Mouse (Mus musculus): ENCODE results near the gene Slc38a1.
A peak's percentile ranks its signal among the peaks of the same experiment; 100 is the strongest.
"Not testable (repeated sequence)": the region's sequence is repeated elsewhere in the genome, so short reads cannot be mapped to it uniquely, and the experiment has no call there.

Gene Slc38a1

GRCm38 (mm10) chr15:96658275-96658602, 15.5 kb upstream of the Slc38a1 start:
- DNase-seq (ENCODE audit: low spot score in 2 of 2): no peak

GRCm38 (mm10) chr15:96657576-96658274, 15.0 kb upstream of the Slc38a1 start:
- no peak for DNase-seq (ENCODE audit: low spot score in 2 of 2)

- no peak for DNase-seq (ENCODE audit: low spot score in 2 of 2)
Measured at GRCm38 (mm10) chr15:96655514-96655913, 12.8 kb upstream of the Slc38a1 start.

- DNase-seq (ENCODE audit: low spot score in 2 of 2): no peak
Measured at GRCm38 (mm10) chr15:96654714-96655113, 12.0 kb upstream of the Slc38a1 start.

GRCm38 (mm10) chr15:96653011-96653410, 10.3 kb upstream of the Slc38a1 start:
- no peak for DNase-seq (ENCODE audit: low spot score in 2 of 2)

GRCm38 (mm10) chr15:96652531-96652930, 9.8 kb upstream of the Slc38a1 start:
- peak in 1 of 2 experiments; percentile 35 for DNase-seq (ENCODE audit: low spot score in 2 of 2)

- DNase-seq (ENCODE audit: low spot score in 2 of 2): no peak
Measured at GRCm38 (mm10) chr15:96647376-96647775, 4.7 kb upstream of the Slc38a1 start.

- peak in 1 of 2 experiments; percentile 36 for DNase-seq (ENCODE audit: low spot score in 2 of 2)
Measured at GRCm38 (mm10) chr15:96641821-96642435, 785 bp downstream of the Slc38a1 start.

GRCm38 (mm10) chr15:96641111-96641820, 1.4 kb downstream of the Slc38a1 start:
- DNase-seq (ENCODE audit: low spot score in 2 of 2): peak; percentile 28 to 71

- no peak for DNase-seq (ENCODE audit: low spot score in 2 of 2)
Measured at GRCm38 (mm10) chr15:96640291-96640985, 2.3 kb downstream of the Slc38a1 start.

GRCm38 (mm10) chr15:96639630-96640029, 3.1 kb downstream of the Slc38a1 start:
- DNase-seq (ENCODE audit: low spot score in 2 of 2): no peak

GRCm38 (mm10) chr15:96638656-96639055, 4.1 kb downstream of the Slc38a1 start:
- DNase-seq (ENCODE audit: low spot score in 2 of 2): no peak

- DNase-seq (ENCODE audit: low spot score in 2 of 2): no peak
Measured at GRCm38 (mm10) chr15:96638173-96638572, 4.5 kb downstream of the Slc38a1 start.

- DNase-seq (ENCODE audit: low spot score in 2 of 2): peak in 1 of 2 experiments; percentile 17
Measured at GRCm38 (mm10) chr15:96634670-96635405, 7.9 kb downstream of the Slc38a1 start.

GRCm38 (mm10) chr15:96632201-96632600, 10.5 kb downstream of the Slc38a1 start:
- DNase-seq (ENCODE audit: low spot score in 2 of 2): no peak

- no peak for DNase-seq (ENCODE audit: low spot score in 2 of 2)
Measured at GRCm38 (mm10) chr15:96631107-96631718, 11.5 kb downstream of the Slc38a1 start.

- no peak for DNase-seq (ENCODE audit: low spot score in 2 of 2)
Measured at GRCm38 (mm10) chr15:96628256-96628655, 14.5 kb downstream of the Slc38a1 start.

GRCm38 (mm10) chr15:96626871-96627270, 15.8 kb downstream of the Slc38a1 start:
- no peak for DNase-seq (ENCODE audit: low spot score in 2 of 2)

- DNase-seq (ENCODE audit: low spot score in 2 of 2): not testable (repeated sequence)
Measured at GRCm38 (mm10) chr15:96625012-96625411, 17.7 kb downstream of the Slc38a1 start.

GRCm38 (mm10) chr15:96622376-96622775, 20.3 kb downstream of the Slc38a1 start:
- DNase-seq (ENCODE audit: low spot score in 2 of 2): no peak

- no peak for DNase-seq (ENCODE audit: low spot score in 2 of 2)
Measured at GRCm38 (mm10) chr15:96621686-96622085, 21.0 kb downstream of the Slc38a1 start.
